Mouse (Mus musculus) B cell, adult 62 days (primary cell): ENCODE results near the gene Pde9a. TPM values are rescaled to one million over a fixed set of nuclear protein-coding genes. Genes with fewer than 3 reads are reported as not detected.

Source experiments
- total RNA-seq: library from RNA; stranded (reverse); gene quantifications from 4 replicates; pipeline ENCODE4 v1.2.4, GENCODE M21; 2023

Pde9a gene
- total RNA-seq, result not detected in 4 replicates

GRCm38 (mm10) chr17:31385671-31386665, at the start of gene Pde9a:
Gene Pde9a (plus strand): TSS chr17:31386210.

GRCm38 (mm10) chr17:31519946-31520838, 134.2 kb downstream of the Pde9a start, which contains the start of the genes Wdr4 and Ndufv3:
Gene Wdr4 (minus strand): TSS chr17:31519980.
Gene Ndufv3 (plus strand): TSS chr17:31520115.

Other genes with a start within 250 kb of the Pde9a start
- gene Tff2, start 241.9 kb upstream of the Pde9a start, total RNA-seq, result not detected in 4 replicates
- not detected in 4 replicates for gene Tff1, start 220.9 kb upstream of the Pde9a start, total RNA-seq
- gene Tmprss3, start 187.2 kb upstream of the Pde9a start, total RNA-seq, result 0.21 to 0.66 TPM (median 0.25 TPM) in 3 of 4 replicates, not detected in the other
- 0.36 to 0.66 TPM (median 0.50 TPM) in 3 of 4 replicates, not detected in the other for gene Ubash3a, start 178.3 kb upstream of the Pde9a start, total RNA-seq
- gene Rsph1, start 108.8 kb upstream of the Pde9a start, total RNA-seq, result 0.75 to 1.4 TPM (median 0.98 TPM) in 3 of 4 replicates, not detected in the other
- 34.1 to 44.3 TPM (median 43.1 TPM) in 4 replicates for gene Slc37a1, start 99.4 kb upstream of the Pde9a start, total RNA-seq
- 40.3 to 44.2 TPM (median 42.3 TPM) in 4 replicates for gene Wdr4, start 133.8 kb downstream of the Pde9a start, total RNA-seq
- gene Ndufv3, start 133.9 kb downstream of the Pde9a start, total RNA-seq, result 82.8 to 96.1 TPM (median 90.8 TPM) in 4 replicates
- gene Pknox1, start 178.5 kb downstream of the Pde9a start, total RNA-seq, result 34.4 to 48.6 TPM (median 37.6 TPM) in 4 replicates